Mouse (Mus musculus) kidney, postnatal 25 days (tissue): ENCODE data around the gene Gm11596.
"Not testable (repeated sequence)": the region's sequence is repeated elsewhere in the genome, so short reads cannot be mapped to it uniquely, and the experiment has no call there.

Experiments used
- DNase-seq, 2 experiments: peaks; one replicate each; pipeline ENCODE4 v3.0.0; 2021; ENCODE audit warnings: mixed read lengths in 2 of 2

Gene Gm11596

GRCm38 (mm10) chr11:99793367-99793766 lies at the start of gene Gm11596:
Gene Gm11596, minus strand, starts transcription at chr11:99793467.
- no peak for DNase-seq

GRCm38 (mm10) chr11:99842185-99842584 lies 48.9 kb upstream of the Gm11596 start:
- DNase-seq = no peak

GRCm38 (mm10) chr11:99837966-99838365 lies 44.7 kb upstream of the Gm11596 start, which contains the start of gene 2300003K06Rik:
Gene 2300003K06Rik, minus strand, starts transcription at chr11:99838066.
- DNase-seq = no peak

- not testable (repeated sequence) for DNase-seq
Observed at GRCm38 (mm10) chr11:99815566-99815965, 22.3 kb upstream of the Gm11596 start, which contains the start of gene Gm11564. Gene Gm11564, minus strand, starts transcription at chr11:99815666.

GRCm38 (mm10) chr11:99809792-99810191 lies 16.5 kb upstream of the Gm11596 start, which contains the start of gene Krtap4-13:
Gene Krtap4-13, minus strand, starts transcription at chr11:99809892.
- DNase-seq = not testable (repeated sequence)

GRCm38 (mm10) chr11:99804346-99804745 lies 11.1 kb upstream of the Gm11596 start, which contains the start of gene Gm11554:
Gene Gm11554, minus strand, starts transcription at chr11:99804446.
- DNase-seq = not testable (repeated sequence)

- not testable (repeated sequence) for DNase-seq
Observed at GRCm38 (mm10) chr11:99798832-99799231, 5.6 kb upstream of the Gm11596 start, which contains the start of gene Gm11569. Gene Gm11569, minus strand, starts transcription at chr11:99798932.

GRCm38 (mm10) chr11:99784900-99785299 lies 8.4 kb downstream of the Gm11596 start, which contains the start of gene Krtap4-9:
Gene Krtap4-9, plus strand, starts transcription at chr11:99785200.
- not testable (repeated sequence) for DNase-seq

GRCm38 (mm10) chr11:99780604-99781003 lies 12.7 kb downstream of the Gm11596 start, which contains the start of gene Krtap4-8:
Gene Krtap4-8, minus strand, starts transcription at chr11:99780704.
- no peak for DNase-seq

GRCm38 (mm10) chr11:99778401-99778800 lies 14.9 kb downstream of the Gm11596 start:
- DNase-seq = no peak

GRCm38 (mm10) chr11:99772813-99773212 lies 20.5 kb downstream of the Gm11596 start, which contains the start of gene Gm11595:
Gene Gm11595, minus strand, starts transcription at chr11:99772913.
- not testable (repeated sequence) for DNase-seq

GRCm38 (mm10) chr11:99768410-99768809 lies 24.9 kb downstream of the Gm11596 start:
- DNase-seq = no peak

GRCm38 (mm10) chr11:99758877-99759276 lies 34.4 kb downstream of the Gm11596 start:
- DNase-seq = no peak

GRCm38 (mm10) chr11:99743985-99744384 lies 49.3 kb downstream of the Gm11596 start:
- DNase-seq = no peak
